Mouse (Mus musculus): Measurements from ENCODE around the gene Etfbkmt. TPM values are rescaled to one million over a fixed set of nuclear protein-coding genes. Genes with fewer than 3 reads are reported as not detected.

Gene Etfbkmt
- polyA plus RNA-seq (2015; fragmentation: Nextera tagmentation; extraction: Ambion mirVana) = 12.7 and 14.2 TPM in 2 replicates

DNA sequence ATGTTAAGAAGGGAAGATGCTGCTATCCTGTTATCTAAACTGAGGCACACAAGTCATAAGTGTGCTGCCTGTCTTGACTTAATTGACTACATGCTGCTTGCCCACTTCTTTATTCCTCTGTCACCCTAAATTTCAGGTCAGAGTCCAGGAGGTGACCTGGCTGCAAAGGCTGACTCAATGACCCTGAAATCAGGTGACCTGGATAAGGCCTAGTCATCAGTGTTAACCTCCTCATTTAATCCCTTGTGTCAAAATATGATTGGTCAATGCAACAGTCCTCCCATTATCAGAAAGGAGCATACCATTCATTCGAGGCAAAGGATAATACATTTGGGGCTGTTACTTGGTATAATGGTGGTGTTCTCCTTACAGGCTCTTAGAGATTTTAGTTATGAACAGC lies at the start of gene Etfbkmt:
TSS of gene Etfbkmt (plus strand) at position 379 of the 400 bp plus-strand sequence.
- ATAC-seq (ENCODE audit: insufficient number of reproducible peaks, low FRiP score, low TSS enrichment, low read depth) = no peak
- 75% methylated on average over 1 of the region's 1 CpGs for WGBS
- H3K36me3 ChIP-seq = peaks cover 6% of the 10 kb centered on the region; the same call in 1 of the 2 replicates
- no peaks in the 10 kb centered on the region for H3K9me3 ChIP-seq
- H3K4me1 ChIP-seq = peaks cover 8% of the 10 kb centered on the region
- no peaks in the 10 kb centered on the region for H3K27me3 ChIP-seq
- H3K4me3 ChIP-seq = no peak within 1 kb of the TSS
- no peak within 1 kb of the TSS for H3K4me2 ChIP-seq
- no peak within 1 kb of the TSS for H3K27ac ChIP-seq
- H3K9ac ChIP-seq = no peak within 1 kb of the TSS

DNA sequence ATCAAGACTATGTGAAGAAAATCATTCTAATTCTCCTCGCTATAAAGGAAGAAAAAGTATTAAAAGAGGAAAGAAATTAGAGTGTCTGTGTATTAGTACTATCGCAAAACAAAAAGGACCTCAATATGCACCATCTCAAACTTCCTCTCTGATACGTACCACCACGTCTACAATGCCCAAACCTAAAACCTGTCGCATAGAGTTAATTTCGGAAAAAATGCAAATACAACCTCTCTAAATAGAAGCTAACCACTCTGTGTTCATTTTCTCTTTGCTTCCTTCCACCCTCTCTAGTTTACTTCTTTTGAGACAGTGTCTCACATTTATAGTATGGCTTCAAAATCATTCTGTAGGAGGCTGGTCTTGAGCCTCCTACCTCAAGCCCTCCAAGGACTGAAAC lies 47.2 kb upstream of the Etfbkmt start:
- no peaks in the 10 kb centered on the region for H3K4me1 ChIP-seq
- H3K36me3 ChIP-seq = no peaks in the 10 kb centered on the region
- H3K4me3 ChIP-seq = no peak overlapping the region
- ATAC-seq (ENCODE audit: insufficient number of reproducible peaks, low FRiP score, low TSS enrichment, low read depth) = no peak
- no peaks in the 10 kb centered on the region for H3K9me3 ChIP-seq
- WGBS = 93% methylated on average over 6 of the region's 6 CpGs
- no peak overlapping the region for H3K27ac ChIP-seq
- H3K4me2 ChIP-seq = no peak overlapping the region
- H3K27me3 ChIP-seq = no peaks in the 10 kb centered on the region
- H3K9ac ChIP-seq = no peak overlapping the region

GRCm38 (mm10) chr6:149093465-149093864 lies 46.2 kb upstream of the Etfbkmt start:
- Histone ChIP-seq H3K27ac (no peak overlapping the region), H3K9me3 (no peaks in the 10 kb centered on the region), H3K36me3 (no peaks in the 10 kb centered on the region), H3K4me2 (no peak overlapping the region), H3K9ac (no peak overlapping the region), H3K4me1 (no peaks in the 10 kb centered on the region), H3K27me3 (no peaks in the 10 kb centered on the region), H3K4me3 (no peak overlapping the region)
- 38% methylated on average over 5 of the region's 5 CpGs for WGBS
- ATAC-seq (ENCODE audit: insufficient number of reproducible peaks, low FRiP score, low TSS enrichment, low read depth) = no peak

DNA sequence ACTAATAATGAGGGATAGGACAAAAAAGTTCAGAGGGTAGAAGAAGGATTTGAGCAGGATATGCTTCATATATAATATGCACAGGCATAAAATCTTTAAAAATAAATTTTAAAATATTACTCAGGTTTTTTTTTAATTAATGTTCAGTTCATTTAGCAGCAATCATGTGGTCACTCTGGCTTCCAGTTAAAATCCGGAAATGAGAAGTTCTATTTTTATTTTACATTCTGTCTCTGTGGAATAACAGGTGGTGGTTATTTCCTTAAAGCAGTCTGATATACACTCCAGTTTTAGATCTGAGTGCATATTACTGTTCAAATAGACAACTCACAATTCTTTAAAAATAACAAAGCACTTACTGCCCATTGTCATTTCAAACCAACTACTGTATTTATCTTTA lies 45.1 kb upstream of the Etfbkmt start:
- Histone ChIP-seq H3K4me2 (no peak overlapping the region), H3K4me3 (no peak overlapping the region), H3K27me3 (no peaks in the 10 kb centered on the region), H3K4me1 (no peaks in the 10 kb centered on the region), H3K9ac (no peak overlapping the region), H3K36me3 (no peaks in the 10 kb centered on the region), H3K9me3 (no peaks in the 10 kb centered on the region), H3K27ac (no peak overlapping the region)
- ATAC-seq (ENCODE audit: insufficient number of reproducible peaks, low FRiP score, low TSS enrichment, low read depth) = no peak
- WGBS = 69% methylated on average over 1 of the region's 1 CpGs

- 51% methylated on average over 6 of the region's 6 CpGs for WGBS
- Histone ChIP-seq H3K4me1 (0 out of 2 replicates have a peak, but pooled peaks cover 2% of the 10 kb centered on the region), H3K4me3 (no peak overlapping the region), H3K36me3 (no peaks in the 10 kb centered on the region), H3K9me3 (no peaks in the 10 kb centered on the region), H3K27ac (no peak overlapping the region), H3K4me2 (no peak overlapping the region), H3K9ac (no peak overlapping the region), H3K27me3 (no peaks in the 10 kb centered on the region)
- no peak for ATAC-seq (ENCODE audit: insufficient number of reproducible peaks, low FRiP score, low TSS enrichment, low read depth)
These were observed 44.3 kb upstream of the Etfbkmt start for GRCm38 (mm10) chr6:149095389-149095788.

DNA sequence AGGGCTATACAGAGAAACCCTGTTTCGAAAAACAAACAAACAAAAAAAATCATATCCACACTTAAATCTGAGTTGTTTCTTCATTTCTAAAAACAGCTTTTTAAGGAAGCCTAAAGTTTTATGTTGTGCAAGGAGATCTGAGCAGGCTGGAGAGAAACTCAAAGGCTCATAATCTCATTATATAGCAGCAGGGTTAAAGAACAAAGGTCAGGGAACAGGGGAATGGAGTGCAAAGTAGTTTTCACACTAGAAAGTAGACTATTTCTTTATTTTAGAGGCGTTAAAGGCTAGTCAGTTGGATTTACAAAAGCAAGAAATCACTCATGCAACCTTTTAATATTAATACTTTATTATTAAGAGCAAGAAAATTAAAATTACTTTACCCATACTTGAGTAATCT lies 43.4 kb upstream of the Etfbkmt start:
- no peak overlapping the region for H3K27ac ChIP-seq
- H3K27me3 ChIP-seq = no peaks in the 10 kb centered on the region
- H3K4me2 ChIP-seq = no peak overlapping the region
- H3K9ac ChIP-seq = no peak overlapping the region
- H3K4me3 ChIP-seq = no peak overlapping the region
- no peaks in the 10 kb centered on the region for H3K9me3 ChIP-seq
- H3K4me1 ChIP-seq = 0 out of 2 replicates have a peak, but pooled peaks cover 3% of the 10 kb centered on the region
- 82% methylated on average over 2 of the region's 2 CpGs for WGBS
- H3K36me3 ChIP-seq = no peaks in the 10 kb centered on the region
- ATAC-seq (ENCODE audit: insufficient number of reproducible peaks, low FRiP score, low TSS enrichment, low read depth) = no peak

DNA sequence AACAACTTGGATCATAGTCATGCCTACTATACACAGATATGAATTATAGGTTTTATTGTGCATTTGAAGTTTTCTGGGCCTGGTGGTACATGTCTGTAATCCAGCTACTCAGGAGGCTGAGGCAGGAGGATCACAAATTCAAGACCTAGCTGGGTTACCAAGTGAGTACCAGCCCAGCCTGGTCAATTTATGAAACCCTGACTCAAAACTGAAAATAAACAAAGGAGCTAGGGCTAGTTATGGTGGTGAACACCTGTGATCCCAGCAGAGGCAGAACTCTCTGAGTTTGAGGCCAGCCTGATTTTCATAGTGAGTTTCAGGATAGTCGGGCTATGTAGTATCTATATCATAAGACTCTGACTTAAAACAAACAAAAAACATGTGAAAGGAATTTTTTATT lies 42.4 kb upstream of the Etfbkmt start:
- H3K36me3 ChIP-seq = no peaks in the 10 kb centered on the region
- H3K9me3 ChIP-seq = no peaks in the 10 kb centered on the region
- H3K4me2 ChIP-seq = no peak overlapping the region
- H3K4me3 ChIP-seq = no peak overlapping the region
- H3K9ac ChIP-seq = no peak overlapping the region
- 0 out of 2 replicates have a peak, but pooled peaks cover 3% of the 10 kb centered on the region for H3K4me1 ChIP-seq
- WGBS = 95% methylated on average over 1 of the region's 1 CpGs
- H3K27me3 ChIP-seq = no peaks in the 10 kb centered on the region
- no peak overlapping the region for H3K27ac ChIP-seq
- no peak for ATAC-seq (ENCODE audit: insufficient number of reproducible peaks, low FRiP score, low TSS enrichment, low read depth)

- no peak for ATAC-seq (ENCODE audit: insufficient number of reproducible peaks, low FRiP score, low TSS enrichment, low read depth)
These were observed 40.7 kb upstream of the Etfbkmt start for GRCm38 (mm10) chr6:149098993-149099392.

DNA sequence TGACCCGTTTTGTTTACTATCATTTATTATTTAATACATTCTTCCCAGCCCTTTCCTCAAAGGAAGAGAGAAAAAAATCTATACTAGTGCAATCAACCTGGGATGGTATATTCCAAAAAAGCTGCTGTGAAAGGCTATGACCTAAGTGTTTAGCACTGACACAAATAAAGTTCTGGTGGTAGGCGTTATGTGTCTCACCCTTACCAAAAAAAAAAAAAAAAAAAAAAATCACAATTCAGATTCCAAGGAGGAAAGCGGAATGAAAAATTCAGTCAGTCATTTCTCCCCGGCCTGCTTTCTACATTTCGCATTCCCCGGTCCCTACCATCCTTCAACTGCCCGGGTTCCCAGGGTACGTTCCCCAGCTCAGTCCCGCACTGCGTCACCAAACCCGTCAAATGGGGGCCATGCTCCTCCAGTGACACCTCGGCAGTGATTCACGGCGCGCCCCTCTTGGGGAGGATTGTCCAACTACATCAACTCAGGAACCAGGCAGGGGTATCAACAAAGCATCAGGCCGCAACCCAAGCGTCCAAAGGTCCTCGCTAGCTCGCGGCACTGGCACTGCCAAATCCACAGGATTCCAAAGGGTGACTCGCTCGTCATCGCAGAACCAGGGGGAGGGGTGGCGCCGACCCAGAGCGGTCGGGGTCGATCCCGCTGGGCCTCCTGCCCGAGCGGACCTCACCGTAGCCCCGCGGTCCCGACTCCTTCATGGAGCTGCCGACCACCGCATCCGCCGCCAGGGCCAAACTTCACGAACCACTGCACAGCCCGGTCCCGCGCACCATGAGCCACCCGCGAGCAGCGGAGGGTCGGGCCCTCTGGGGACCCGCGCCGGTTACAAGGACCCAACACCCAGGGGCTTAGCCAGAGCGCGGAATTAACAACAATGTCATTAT lies 39.2 kb upstream of the Etfbkmt start:
- Histone ChIP-seq H3K4me1 (0 out of 2 replicates have a peak, but pooled peaks cover 3% of the 10 kb centered on the region), H3K4me3 (peak overlapping the region; percentile 88), H3K4me2 (peak overlapping the region; percentile 84), H3K9me3 (no peaks in the 10 kb centered on the region), H3K27ac (peak overlapping the region; percentile 89), H3K27me3 (no peaks in the 10 kb centered on the region), H3K36me3 (no peaks in the 10 kb centered on the region), H3K9ac (peak overlapping the region; percentile 66)
- 0 out of 2 replicates have a peak, but pooled peaks have one; percentile 31 for ATAC-seq (ENCODE audit: insufficient number of reproducible peaks, low FRiP score, low TSS enrichment, low read depth)
- WGBS = 2% methylated on average over 52 of the region's 52 CpGs

More at GRCm38 (mm10) chr6:149098993-149099392, 40.7 kb upstream of the Etfbkmt start:
- H3K27me3 ChIP-seq = no peaks in the 10 kb centered on the region
- no peak overlapping the region for H3K4me2 ChIP-seq
- H3K36me3 ChIP-seq = no peaks in the 10 kb centered on the region
- no peak overlapping the region for H3K27ac ChIP-seq
- no peaks in the 10 kb centered on the region for H3K9me3 ChIP-seq
- no peak overlapping the region for H3K9ac ChIP-seq
- H3K4me3 ChIP-seq = no peak overlapping the region
- 0 out of 2 replicates have a peak, but pooled peaks cover 3% of the 10 kb centered on the region for H3K4me1 ChIP-seq

DNA sequence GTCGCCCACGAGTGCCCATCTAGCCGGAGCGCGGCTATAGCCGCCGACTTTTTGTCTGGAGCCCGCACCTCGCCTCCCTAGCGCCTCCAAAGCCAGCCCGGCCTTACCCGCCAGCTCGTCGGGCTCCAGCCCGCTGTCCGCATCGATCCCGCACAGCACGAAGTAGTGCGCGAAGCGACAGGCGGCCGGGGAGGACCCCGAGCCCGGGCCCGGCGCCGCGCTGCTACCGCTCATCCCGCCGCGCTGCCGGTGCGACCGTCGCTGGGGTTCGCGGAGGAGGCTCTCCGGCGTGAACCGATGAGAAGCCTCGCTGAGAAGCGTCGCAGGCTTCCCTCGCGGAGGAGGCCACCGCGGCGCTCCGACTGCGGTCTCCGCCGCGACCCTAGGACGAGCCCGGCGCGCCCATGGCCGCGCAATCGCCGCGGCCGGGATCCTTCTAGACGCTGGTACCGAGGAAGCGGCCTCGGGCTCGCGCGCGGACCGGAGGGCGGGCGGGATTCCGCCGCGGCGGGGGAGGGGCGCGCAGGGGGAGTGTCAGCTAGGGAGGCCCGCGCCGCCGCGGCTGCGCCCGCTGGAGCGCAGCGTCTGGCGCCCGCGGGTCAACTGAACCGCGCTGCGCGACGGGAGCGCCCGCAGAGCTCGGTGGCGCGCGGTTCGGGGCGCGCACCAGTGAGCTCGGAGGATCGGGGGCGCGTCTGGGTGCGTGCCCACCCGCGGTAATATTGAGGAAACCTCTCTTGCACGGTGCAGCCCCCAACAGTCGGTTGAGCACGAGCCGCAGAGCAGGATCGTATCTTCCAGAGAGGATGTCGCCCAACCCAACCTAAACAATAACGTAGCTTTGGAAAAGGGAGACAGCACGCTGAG lies 38.3 kb upstream of the Etfbkmt start, which contains the start of gene Dennd5b:
TSS of gene Dennd5b (minus strand) at position 605 of the 867 bp plus-strand sequence.
- peak within 1 kb of the TSS; percentile 89 for H3K27ac ChIP-seq
- H3K9me3 ChIP-seq = no peaks in the 10 kb centered on the region
- peak within 1 kb of the TSS; percentile 88 for H3K4me3 ChIP-seq
- no peaks in the 10 kb centered on the region for H3K36me3 ChIP-seq
- under 1% methylated on average over 117 of the region's 124 CpGs for WGBS
- no peaks in the 10 kb centered on the region for H3K27me3 ChIP-seq
- peak; percentile 88 for ATAC-seq (ENCODE audit: insufficient number of reproducible peaks, low FRiP score, low TSS enrichment, low read depth)
- H3K4me1 ChIP-seq = 0 out of 2 replicates have a peak, but pooled peaks cover 3% of the 10 kb centered on the region
- H3K4me2 ChIP-seq = peak within 1 kb of the TSS; percentile 84
- H3K9ac ChIP-seq = peak within 1 kb of the TSS; percentile 66

GRCm38 (mm10) chr6:149101943-149102243 lies 37.8 kb upstream of the Etfbkmt start:
- peak overlapping the region; percentile 88 for H3K4me3 ChIP-seq
- H3K9ac ChIP-seq = peak overlapping the region; percentile 66
- H3K4me2 ChIP-seq = peak overlapping the region; percentile 84
- H3K36me3 ChIP-seq = no peaks in the 10 kb centered on the region
- H3K9me3 ChIP-seq = no peaks in the 10 kb centered on the region
- WGBS = 13% methylated on average over 7 of the region's 7 CpGs
- ATAC-seq (ENCODE audit: insufficient number of reproducible peaks, low FRiP score, low TSS enrichment, low read depth) = no peak; the same call in 1 of the 2 replicates
- 0 out of 2 replicates have a peak, but pooled peaks cover 3% of the 10 kb centered on the region for H3K4me1 ChIP-seq
- H3K27me3 ChIP-seq = no peaks in the 10 kb centered on the region
- H3K27ac ChIP-seq = peak overlapping the region; percentile 89
